Mouse (Mus musculus) brain, embryonic 14.5 days (tissue): ENCODE results near the gene Tbc1d20.

Experiments
- CTCF ChIP-seq: fragments of 200-500 bp; IDR thresholded peaks from 2 replicates; pipeline ENCODE4 v1.5.1; 2012; ENCODE audit warnings: inconsistent platforms, mild to moderate bottlenecking, moderate library complexity, borderline replicate concordance; ENCODE audit not compliant: insufficient read depth, insufficient read length; ENCODE audit errors: extremely low read depth
- POLR2A ChIP-seq: fragments of 200-500 bp; IDR thresholded peaks from 2 replicates; pipeline ENCODE4 v1.6.1; 2012; ENCODE audit warnings: mild to moderate bottlenecking, inconsistent platforms, borderline replicate concordance; ENCODE audit not compliant: poor library complexity, insufficient read depth, insufficient read length, severe bottlenecking; ENCODE audit errors: extremely low read depth

DNA sequence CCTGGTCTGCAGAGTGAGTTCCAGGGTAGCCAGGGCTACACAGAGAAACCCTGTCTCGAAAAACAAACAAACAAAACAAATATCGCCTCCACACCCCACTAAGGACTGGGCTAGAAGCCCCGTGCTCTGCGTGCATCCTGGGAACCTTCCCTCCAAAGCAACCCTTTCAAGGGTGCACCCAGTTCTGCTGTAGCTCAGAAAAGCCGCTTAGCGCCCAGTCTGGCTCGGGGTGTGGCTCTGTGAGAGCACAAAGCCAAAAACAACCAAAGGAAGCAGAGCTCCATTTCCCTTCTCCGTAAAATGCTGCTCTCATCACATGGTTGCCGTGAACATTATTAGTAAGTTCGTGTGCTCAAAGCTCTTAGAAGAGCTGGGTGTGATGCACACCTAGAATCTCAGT lies 50.7 kb downstream of the Tbc1d20 start:
- TF ChIP-seq CTCF (no peak), POLR2A (no peak)
